Mouse (Mus musculus) lung, embryonic 14.5 days (tissue): ENCODE measurements around the gene Kif17. TPM values are rescaled to one million over a fixed set of nuclear protein-coding genes. Genes with fewer than 3 reads are reported as not detected.

Experiments used
- ATAC-seq: fragments of 200-750 bp; cut with Nextera tagmentation; 2 replicates; pipeline ENCODE4 v1.8.0; 2017; ENCODE audit warnings: mild to moderate bottlenecking, moderate TSS enrichment, moderate library complexity; ENCODE audit not compliant: insufficient read depth
- DNase-seq: peaks from one replicate; pipeline ENCODE4 v3.0.0-alpha.2; 2015
- H3K27ac ChIP-seq: fragments of 300-500 bp; sonication (generic); 2 replicates; pipeline ENCODE4 v1.5.1; 2014; ENCODE audit warnings: low read depth, mild to moderate bottlenecking, moderate library complexity
- H3K27me3 ChIP-seq: fragments of 300-500 bp; sonication (generic); 2 replicates; pipeline ENCODE4 v1.6.1; 2014; ENCODE audit warnings: low read length, control low read depth; ENCODE audit not compliant: insufficient read depth
- H3K36me3 ChIP-seq: fragments of 300-500 bp; sonication (generic); 2 replicates; pipeline ENCODE4 v1.6.1; 2014; ENCODE audit warnings: control low read depth; ENCODE audit not compliant: insufficient read depth
- H3K4me1 ChIP-seq: fragments of 300-500 bp; sonication (generic); 2 replicates; pipeline ENCODE4 v1.6.1; 2014; ENCODE audit warnings: antibody characterized with exemption, control low read depth; ENCODE audit not compliant: insufficient read depth
- H3K4me2 ChIP-seq: fragments of 300-500 bp; sonication (generic); 2 replicates; pipeline ENCODE4 v1.6.1; 2014; ENCODE audit warnings: mild to moderate bottlenecking
- H3K4me3 ChIP-seq: fragments of 300-500 bp; sonication (generic); 2 replicates; pipeline ENCODE4 v1.5.1; 2014; ENCODE audit warnings: low read depth, low read length
- H3K9ac ChIP-seq: fragments of 300-500 bp; sonication (generic); 2 replicates; pipeline ENCODE4 v1.6.1; 2014
- H3K9me3 ChIP-seq: fragments of 300-500 bp; sonication (generic); 2 replicates; pipeline ENCODE4 v1.6.1; 2016; ENCODE audit warnings: low read depth, low read length, control low read depth
- CTCF ChIP-seq: IDR thresholded peaks from 2 replicates; pipeline ENCODE4 v1.5.1; 2016; ENCODE audit warnings: antibody characterized with exemption, low read depth
- WGBS: fragments of 180-500 bp; shearing (Covaris S2); extraction: QIAGEN DNeasy Blood & Tissue Kit; methylation state at CpG from one replicate; pipeline ENCODE4 v1.1.7; 2014; 5-methylcytosine and 5-hydroxymethylcytosine counted together
- polyA plus RNA-seq: library from polyadenylated mRNA; unstranded; fragments of >200 nt; fragmentation: Nextera tagmentation; extraction: Ambion mirVana; gene quantifications from 2 replicates; pipeline ENCODE4 v1.2.1, GENCODE M21; 2014

Kif17 gene
- polyA plus RNA-seq, 1 experiment from 2014 or later = 2.5 TPM

DNA sequence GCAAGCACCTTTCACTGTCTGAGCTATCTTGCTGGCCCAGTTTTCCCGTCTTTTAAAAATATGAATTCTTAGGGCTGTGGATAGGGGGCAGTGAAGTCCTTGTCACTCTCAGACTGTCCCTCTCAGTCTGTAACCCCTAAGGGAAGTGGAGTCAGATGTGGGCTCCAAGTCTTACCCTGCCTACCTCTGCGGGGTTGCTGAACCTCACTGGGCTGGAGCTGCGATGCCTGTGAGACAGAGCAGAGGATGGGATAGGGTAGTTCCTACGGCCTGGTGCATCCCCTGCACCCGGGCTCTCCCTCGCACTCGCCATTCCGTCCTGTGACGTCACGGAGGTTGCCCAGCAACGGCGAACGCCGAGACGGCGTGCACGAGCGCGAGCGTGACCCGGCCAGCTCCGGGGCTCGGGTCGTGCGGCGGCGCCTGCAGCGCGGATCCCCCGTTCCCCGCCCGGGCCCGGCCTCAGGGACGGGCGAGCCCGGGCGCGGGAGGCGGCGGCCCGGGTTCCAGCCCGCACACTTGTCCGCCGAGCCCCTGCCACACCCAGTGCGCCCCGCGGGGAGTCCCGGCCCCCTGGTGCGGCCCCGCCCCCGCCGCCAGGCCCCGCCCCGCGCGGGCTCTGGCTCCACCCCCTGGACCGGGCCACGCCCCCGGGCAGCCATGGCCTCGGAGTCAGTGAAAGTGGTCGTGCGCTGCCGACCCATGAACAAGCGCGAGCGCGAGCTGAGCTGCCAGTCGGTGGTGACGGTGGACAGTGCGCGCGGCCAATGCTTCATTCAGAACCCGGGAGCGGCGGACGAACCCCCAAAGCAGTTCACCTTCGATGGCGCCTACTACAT, 11.8 kb downstream of the Kif17 start:
- peak; percentile 59 for TF ChIP-seq CTCF
- Histone ChIP-seq H3K27ac (no peak overlapping the region), H3K9me3 (no peaks in the 10 kb centered on the region), H3K27me3 (no peaks in the 10 kb centered on the region; the same call in 1 of the 2 replicates), H3K36me3 (no peaks in the 10 kb centered on the region), H3K4me2 (peak overlapping the region; percentile 84), H3K4me1 (no peaks in the 10 kb centered on the region), H3K4me3 (peak overlapping the region; percentile 69), H3K9ac (peak overlapping the region; percentile 50)
- under 1% methylated on average over 73 of the region's 78 CpGs for WGBS
- ATAC-seq (peak; percentile 94), DNase-seq (peak; percentile 92)

GRCm38 (mm10) chr4:138267869-138268268, 17.6 kb downstream of the Kif17 start:
- Histone ChIP-seq H3K4me3 (no peak overlapping the region), H3K36me3 (no peaks in the 10 kb centered on the region), H3K4me1 (peaks cover 11% of the 10 kb centered on the region), H3K27me3 (no peaks in the 10 kb centered on the region; the same call in 1 of the 2 replicates), H3K9me3 (no peaks in the 10 kb centered on the region), H3K27ac (no peak overlapping the region), H3K9ac (no peak overlapping the region), H3K4me2 (no peak overlapping the region)
- no peak for DNase-seq
- ATAC-seq = no peak
- no peak for TF ChIP-seq CTCF
- 80% methylated on average over 10 of the region's 10 CpGs for WGBS

GRCm38 (mm10) chr4:138272011-138272997, 22.1 kb downstream of the Kif17 start:
- TF ChIP-seq CTCF = no peak; the same call in 1 of the 2 replicates
- no peak overlapping the region for H3K9ac ChIP-seq
- DNase-seq (peak; percentile 99), ATAC-seq (peak; percentile 97)
- peak overlapping the region; percentile 7; the same call in 1 of the 2 replicates for H3K4me2 ChIP-seq
- no peaks in the 10 kb centered on the region for H3K36me3 ChIP-seq
- no peaks in the 10 kb centered on the region for H3K27me3 ChIP-seq
- H3K9me3 ChIP-seq = no peaks in the 10 kb centered on the region
- no peak overlapping the region for H3K4me3 ChIP-seq
- 33% methylated on average over 14 of the region's 14 CpGs for WGBS
- peak overlapping the region; percentile 51; the same call in 1 of the 2 replicates for H3K27ac ChIP-seq
- peaks cover 11% of the 10 kb centered on the region for H3K4me1 ChIP-seq

GRCm38 (mm10) chr4:138278346-138278745, 28.1 kb downstream of the Kif17 start:
- Histone ChIP-seq H3K9me3 (no peaks in the 10 kb centered on the region), H3K4me1 (no peaks in the 10 kb centered on the region), H3K36me3 (no peaks in the 10 kb centered on the region), H3K27ac (no peak overlapping the region), H3K4me3 (no peak overlapping the region), H3K27me3 (no peaks in the 10 kb centered on the region), H3K9ac (no peak overlapping the region), H3K4me2 (no peak overlapping the region)
- TF ChIP-seq CTCF = no peak
- 69% methylated on average over 7 of the region's 7 CpGs for WGBS
- DNase-seq (no peak), ATAC-seq (no peak)

- peak; percentile 70 for ATAC-seq
These were observed 32.6 kb downstream of the Kif17 start for GRCm38 (mm10) chr4:138282834-138283233.

GRCm38 (mm10) chr4:138286411-138286810, 36.2 kb downstream of the Kif17 start:
- Histone ChIP-seq H3K27me3 (no peaks in the 10 kb centered on the region), H3K4me1 (no peaks in the 10 kb centered on the region), H3K9me3 (no peaks in the 10 kb centered on the region), H3K4me2 (no peak overlapping the region), H3K36me3 (no peaks in the 10 kb centered on the region), H3K9ac (no peak overlapping the region), H3K27ac (no peak overlapping the region), H3K4me3 (no peak overlapping the region)
- TF ChIP-seq CTCF = no peak
- DNase-seq (no peak), ATAC-seq (no peak)
- 78% methylated on average over 12 of the region's 12 CpGs for WGBS

More at GRCm38 (mm10) chr4:138282834-138283233, 32.6 kb downstream of the Kif17 start:
- 25% methylated on average over 4 of the region's 4 CpGs for WGBS
- Histone ChIP-seq H3K4me2 (no peak overlapping the region), H3K9ac (no peak overlapping the region), H3K36me3 (no peaks in the 10 kb centered on the region), H3K4me3 (no peak overlapping the region), H3K9me3 (no peaks in the 10 kb centered on the region), H3K27ac (no peak overlapping the region), H3K27me3 (no peaks in the 10 kb centered on the region), H3K4me1 (no peaks in the 10 kb centered on the region)
- peak; percentile 100 for TF ChIP-seq CTCF
- DNase-seq = peak; percentile 91
